Mouse (Mus musculus): Measurements from ENCODE around the gene Ccl2.

- no peak for TF ChIP-seq POLR2A (IDR thresholded peaks at IDR 0.05; ENCODE audit: control insufficient read depth in 1 of 2, insufficient read depth in 1 of 2, low read depth in 1 of 2, low read length in 2 of 2, poor library complexity in 1 of 2)
- no peak for TF ChIP-seq MEF2A (IDR thresholded peaks at IDR 0.05; ENCODE audit: extremely low read depth, insufficient replicate concordance, low read depth, low read length, poor library complexity, severe bottlenecking)
- TF ChIP-seq USF1 (IDR thresholded peaks at IDR 0.05; ENCODE audit: low read depth, low read length), result no peak
- no peak for TF ChIP-seq TCF12 (IDR thresholded peaks at IDR 0.05; ENCODE audit: low read depth, low read length)
- no peak for TF ChIP-seq CTCF (IDR thresholded peaks at IDR 0.05 in 2 of 3, conservative IDR thresholded peaks at IDR 0.05 in 1 of 3; ENCODE audit: control insufficient read depth in 1 of 3, insufficient read depth in 1 of 3, low read depth in 2 of 3, low read length in 3 of 3, poor library complexity in 1 of 3, severe bottlenecking in 1 of 3)
- TF ChIP-seq RCOR1 (IDR thresholded peaks at IDR 0.05; ENCODE audit: low read depth, low read length), result no peak
- TF ChIP-seq GATA1 (IDR thresholded peaks at IDR 0.05; ENCODE audit: low read depth, low read length), result no peak
- TF ChIP-seq MAFK (IDR thresholded peaks at IDR 0.05; ENCODE audit: borderline replicate concordance, low read depth, low read length), result no peak
- no peak for TF ChIP-seq CHD2 (IDR thresholded peaks at IDR 0.05; ENCODE audit: low read length)
- no peak for TF ChIP-seq EP300 (IDR thresholded peaks at IDR 0.05; ENCODE audit: low read depth in 1 of 2, low read length in 2 of 2)
- no peak for TF ChIP-seq ZNF384 (IDR thresholded peaks at IDR 0.05; ENCODE audit: low read depth, low read length)
- TF ChIP-seq ETS1 (IDR thresholded peaks at IDR 0.05; ENCODE audit: low read depth, low read length), result no peak
- TF ChIP-seq NELFE (IDR thresholded peaks at IDR 0.05; ENCODE audit: low read depth, low read length), result no peak
- TF ChIP-seq MAX (IDR thresholded peaks at IDR 0.05; ENCODE audit: low read length), result no peak
These were observed 25.3 kb upstream of the Ccl2 start for GRCm38 (mm10) chr11:82010115-82010514.
